Mouse (Mus musculus) limb, embryonic 10.5 days (tissue): ENCODE measurements around the gene Prkn. TPM values are rescaled to one million over a fixed set of nuclear protein-coding genes. Genes with fewer than 3 reads are reported as not detected.

Source experiments
- DNase-seq: peaks from one replicate; pipeline ENCODE4 v3.0.0-alpha.2; 2017; ENCODE audit warnings: low spot score
- H3K27ac ChIP-seq: fragments of 300-500 bp; sonication (generic); 2 replicates; pipeline ENCODE4 v1.5.1; 2016; ENCODE audit warnings: mild to moderate bottlenecking
- H3K27me3 ChIP-seq: fragments of 300-500 bp; sonication (generic); 2 replicates; pipeline ENCODE4 v1.6.1; 2016; ENCODE audit warnings: low read depth, mild to moderate bottlenecking; ENCODE audit not compliant: poor library complexity, severe bottlenecking
- H3K36me3 ChIP-seq: fragments of 300-500 bp; sonication (generic); 2 replicates; pipeline ENCODE4 v1.6.1; 2016; ENCODE audit warnings: mild to moderate bottlenecking, moderate library complexity
- H3K4me1 ChIP-seq: fragments of 300-500 bp; sonication (generic); 2 replicates; pipeline ENCODE4 v1.6.1; 2016
- H3K4me3 ChIP-seq: fragments of 300-500 bp; sonication (generic); 2 replicates; pipeline ENCODE4 v1.5.1; 2016; ENCODE audit warnings: mild to moderate bottlenecking, moderate library complexity
- H3K9me3 ChIP-seq: fragments of 300-500 bp; sonication (generic); replicated peaks from 2 replicates; pipeline ENCODE4 v1.6.1; 2016; ENCODE audit warnings: mild to moderate bottlenecking
- WGBS: fragments of 180-500 bp; shearing (Covaris S2); methylation state at CpG from one replicate; pipeline ENCODE4 v1.1.7; 2016; 5-methylcytosine and 5-hydroxymethylcytosine counted together
- polyA plus RNA-seq: library from polyadenylated mRNA; unstranded; fragments of >200 nt; fragmentation: Nextera tagmentation; extraction: Ambion mirVana; gene quantifications from 2 replicates; pipeline ENCODE4 v1.2.1, GENCODE M21; 2016

The Prkn gene
- polyA plus RNA-seq, 1 experiment from 2014 or later: 0.85 TPM

GRCm38 (mm10) chr17:11093321-11093720 is 253.1 kb downstream of the Prkn start:
- Histone ChIP-seq H3K4me3 (no peak overlapping the region), H3K9me3 (no peaks in the 10 kb centered on the region), H3K27ac (peak overlapping the region; percentile 76), H3K27me3 (no peaks in the 10 kb centered on the region), H3K36me3 (no peaks in the 10 kb centered on the region), H3K4me1 (peaks cover 10% of the 10 kb centered on the region)
- DNase-seq: no peak
- WGBS: 62% methylated on average over 3 of the region's 3 CpGs

GRCm38 (mm10) chr17:11107007-11107406 is 266.8 kb downstream of the Prkn start:
- Histone ChIP-seq H3K9me3 (0 out of 2 replicates have a peak, but pooled peaks cover 2% of the 10 kb centered on the region), H3K27ac (no peak overlapping the region), H3K36me3 (no peaks in the 10 kb centered on the region), H3K4me3 (no peak overlapping the region), H3K27me3 (no peaks in the 10 kb centered on the region), H3K4me1 (no peaks in the 10 kb centered on the region)
- WGBS: 92% methylated on average over 3 of the region's 3 CpGs
- no peak for DNase-seq

GRCm38 (mm10) chr17:11107916-11108315 is 267.7 kb downstream of the Prkn start:
- H3K27me3 ChIP-seq: no peaks in the 10 kb centered on the region
- H3K9me3 ChIP-seq: 0 out of 2 replicates have a peak, but pooled peaks cover 2% of the 10 kb centered on the region
- DNase-seq: no peak
- H3K4me1 ChIP-seq: no peaks in the 10 kb centered on the region
- WGBS: 45% methylated on average over 2 of the region's 2 CpGs
- no peak overlapping the region for H3K27ac ChIP-seq
- H3K4me3 ChIP-seq: no peak overlapping the region
- H3K36me3 ChIP-seq: no peaks in the 10 kb centered on the region

GRCm38 (mm10) chr17:11117508-11117907 is 277.3 kb downstream of the Prkn start:
- H3K27me3 ChIP-seq: no peaks in the 10 kb centered on the region
- H3K4me3 ChIP-seq: no peak overlapping the region
- H3K36me3 ChIP-seq: no peaks in the 10 kb centered on the region
- no peak for DNase-seq
- 82% methylated on average over 10 of the region's 10 CpGs for WGBS
- no peaks in the 10 kb centered on the region for H3K4me1 ChIP-seq
- H3K9me3 ChIP-seq: no peaks in the 10 kb centered on the region
- no peak overlapping the region for H3K27ac ChIP-seq

- 81% methylated on average over 7 of the region's 7 CpGs for WGBS
- no peak for DNase-seq
- Histone ChIP-seq H3K36me3 (no peaks in the 10 kb centered on the region), H3K4me3 (no peak overlapping the region), H3K27me3 (no peaks in the 10 kb centered on the region), H3K9me3 (no peaks in the 10 kb centered on the region), H3K4me1 (no peaks in the 10 kb centered on the region), H3K27ac (no peak overlapping the region)
These were observed 283.9 kb downstream of the Prkn start for GRCm38 (mm10) chr17:11124048-11124447.

- Histone ChIP-seq H3K4me3 (no peak overlapping the region), H3K27ac (no peak overlapping the region), H3K36me3 (no peaks in the 10 kb centered on the region), H3K9me3 (no peaks in the 10 kb centered on the region), H3K27me3 (no peaks in the 10 kb centered on the region), H3K4me1 (peaks cover 4% of the 10 kb centered on the region; the same call in 1 of the 2 replicates)
- 80% methylated on average over 1 of the region's 1 CpGs for WGBS
- no peak for DNase-seq
These were observed 287.0 kb downstream of the Prkn start for GRCm38 (mm10) chr17:11127217-11127616.

GRCm38 (mm10) chr17:11130919-11131318 is 290.7 kb downstream of the Prkn start:
- H3K27ac ChIP-seq: no peak overlapping the region
- H3K9me3 ChIP-seq: no peaks in the 10 kb centered on the region
- H3K27me3 ChIP-seq: no peaks in the 10 kb centered on the region
- 72% methylated on average over 4 of the region's 4 CpGs for WGBS
- peaks cover 9% of the 10 kb centered on the region; the same call in 1 of the 2 replicates for H3K4me1 ChIP-seq
- no peak for DNase-seq
- no peak overlapping the region for H3K4me3 ChIP-seq
- no peaks in the 10 kb centered on the region for H3K36me3 ChIP-seq

- no peak overlapping the region for H3K27ac ChIP-seq
- no peaks in the 10 kb centered on the region for H3K27me3 ChIP-seq
- WGBS: 87% methylated on average over 5 of the region's 5 CpGs
- H3K9me3 ChIP-seq: no peaks in the 10 kb centered on the region
- DNase-seq: no peak
- H3K4me3 ChIP-seq: no peak overlapping the region
- H3K36me3 ChIP-seq: no peaks in the 10 kb centered on the region
- H3K4me1 ChIP-seq: no peaks in the 10 kb centered on the region
These were observed 302.1 kb downstream of the Prkn start for GRCm38 (mm10) chr17:11142321-11142720.

GRCm38 (mm10) chr17:11156119-11156518 is 315.9 kb downstream of the Prkn start:
- no peaks in the 10 kb centered on the region for H3K36me3 ChIP-seq
- WGBS: 92% methylated on average over 3 of the region's 3 CpGs
- DNase-seq: no peak
- H3K4me1 ChIP-seq: peaks cover 7% of the 10 kb centered on the region; the same call in 1 of the 2 replicates
- H3K27ac ChIP-seq: no peak overlapping the region
- H3K27me3 ChIP-seq: no peaks in the 10 kb centered on the region
- no peak overlapping the region for H3K4me3 ChIP-seq
- no peaks in the 10 kb centered on the region for H3K9me3 ChIP-seq

- H3K4me3 ChIP-seq: no peak overlapping the region
- H3K27me3 ChIP-seq: no peaks in the 10 kb centered on the region
- H3K36me3 ChIP-seq: no peaks in the 10 kb centered on the region
- no peak for DNase-seq
- no peaks in the 10 kb centered on the region for H3K9me3 ChIP-seq
- H3K27ac ChIP-seq: no peak overlapping the region
- 64% methylated on average over 7 of the region's 7 CpGs for WGBS
- peaks cover 7% of the 10 kb centered on the region; the same call in 1 of the 2 replicates for H3K4me1 ChIP-seq
These were observed 317.4 kb downstream of the Prkn start for GRCm38 (mm10) chr17:11157536-11157935.

GRCm38 (mm10) chr17:11161436-11161835 is 321.3 kb downstream of the Prkn start:
- 78% methylated on average over 1 of the region's 1 CpGs for WGBS
- no peaks in the 10 kb centered on the region for H3K36me3 ChIP-seq
- DNase-seq: no peak
- peaks cover 7% of the 10 kb centered on the region; the same call in 1 of the 2 replicates for H3K4me1 ChIP-seq
- H3K4me3 ChIP-seq: no peak overlapping the region
- H3K27ac ChIP-seq: no peak overlapping the region
- no peaks in the 10 kb centered on the region for H3K27me3 ChIP-seq
- H3K9me3 ChIP-seq: no peaks in the 10 kb centered on the region

GRCm38 (mm10) chr17:11162770-11163169 is 322.6 kb downstream of the Prkn start:
- 91% methylated on average over 3 of the region's 3 CpGs for WGBS
- peaks cover 7% of the 10 kb centered on the region; the same call in 1 of the 2 replicates for H3K4me1 ChIP-seq
- no peak overlapping the region for H3K27ac ChIP-seq

GRCm38 (mm10) chr17:11187356-11187755 is 347.2 kb downstream of the Prkn start:
- DNase-seq: no peak
- no peak overlapping the region for H3K27ac ChIP-seq
- H3K27me3 ChIP-seq: no peaks in the 10 kb centered on the region
- no peaks in the 10 kb centered on the region for H3K36me3 ChIP-seq
- no peaks in the 10 kb centered on the region for H3K9me3 ChIP-seq
- no peak overlapping the region for H3K4me3 ChIP-seq
- H3K4me1 ChIP-seq: no peaks in the 10 kb centered on the region

More at GRCm38 (mm10) chr17:11162770-11163169, 322.6 kb downstream of the Prkn start:
- H3K4me3 ChIP-seq: no peak overlapping the region
- DNase-seq: no peak
- no peaks in the 10 kb centered on the region for H3K36me3 ChIP-seq
- no peaks in the 10 kb centered on the region for H3K27me3 ChIP-seq
- H3K9me3 ChIP-seq: no peaks in the 10 kb centered on the region

- H3K4me3 ChIP-seq: no peak overlapping the region
- no peaks in the 10 kb centered on the region for H3K9me3 ChIP-seq
- no peaks in the 10 kb centered on the region for H3K27me3 ChIP-seq
- no peaks in the 10 kb centered on the region for H3K4me1 ChIP-seq
- no peak overlapping the region for H3K27ac ChIP-seq
- no peak for DNase-seq
- H3K36me3 ChIP-seq: no peaks in the 10 kb centered on the region
- 80% methylated on average over 4 of the region's 4 CpGs for WGBS
These were observed 348.3 kb downstream of the Prkn start for GRCm38 (mm10) chr17:11188494-11188893.
